Mouse (Mus musculus) lung, postnatal 0 days (tissue): Measurements from ENCODE around the gene Dthd1.

ENCODE experiments used
- CTCF ChIP-seq: IDR thresholded peaks from 2 replicates; pipeline ENCODE4 v1.5.1; 2016; ENCODE audit warnings: antibody characterized with exemption, mild to moderate bottlenecking
- EP300 ChIP-seq: IDR thresholded peaks from 2 replicates; pipeline ENCODE4 v1.6.1; 2016; ENCODE audit warnings: antibody characterized with exemption, mild to moderate bottlenecking, control low read depth

DNA sequence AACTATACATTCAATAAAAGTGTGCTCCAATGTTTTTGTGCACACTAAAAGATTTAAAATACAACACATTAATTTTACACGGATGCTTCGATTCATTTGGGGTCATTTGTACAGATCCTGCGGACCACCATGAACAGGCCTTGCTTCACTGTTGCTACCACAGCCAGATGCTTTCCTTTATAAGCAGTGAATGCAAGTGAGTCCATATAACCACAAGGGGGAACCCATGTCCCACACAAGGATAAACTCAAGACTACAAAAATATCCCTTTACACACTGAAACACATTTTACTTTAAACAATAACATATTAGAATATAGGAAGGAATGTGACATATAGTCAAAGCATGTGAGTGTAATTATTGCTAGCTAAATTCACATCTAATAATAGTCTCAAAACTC is 81.7 kb downstream of the Dthd1 start:
- TF ChIP-seq EP300, result no peak
- TF ChIP-seq CTCF, result peak; percentile 72
